Mouse (Mus musculus) testis, adult 2 months (tissue): ENCODE measurements around the gene Lman1l.

ENCODE experiments used
- CTCF ChIP-seq: fragments of 200-500 bp; IDR thresholded peaks from 2 replicates; pipeline ENCODE4 v1.5.1; 2012; ENCODE audit warnings: low read depth, mild to moderate bottlenecking, inconsistent platforms, low read length, moderate library complexity; ENCODE audit not compliant: control insufficient read depth, insufficient read depth, insufficient replicate concordance
- POLR2A ChIP-seq: fragments of 200-500 bp; IDR thresholded peaks from 2 replicates; pipeline ENCODE4 v1.6.1; 2012; ENCODE audit warnings: low read depth, mild to moderate bottlenecking, inconsistent platforms, low read length, moderate library complexity; ENCODE audit not compliant: control insufficient read depth

GRCm38 (mm10) chr9:57620674-57621073, at the start of gene Lman1l:
- no peak for TF ChIP-seq CTCF
- TF ChIP-seq POLR2A: no peak
